Mouse (Mus musculus): ENCODE results near the gene Arid5b. TPM values are rescaled to one million over a fixed set of nuclear protein-coding genes. Genes with fewer than 3 reads are reported as not detected.

The Arid5b gene
- total RNA-seq, 2 experiments from 2014 or later = 26.5 to 29.4 TPM

GRCm38 (mm10) chr10:68172906-68173305, 105.6 kb downstream of the Arid5b start:
- intact Hi-C loops (cut with DNase I) = no loop called here
- DNase-seq = no peak

- intact Hi-C loops (cut with DNase I) = no loop called here
- DNase-seq = no peak
Observed at GRCm38 (mm10) chr10:68171974-68172373, 106.6 kb downstream of the Arid5b start.

- peak in 1 of 2 experiments; percentile 37 for DNase-seq
- intact Hi-C loops (cut with DNase I) = loop anchor here (5.0 kb wide), 2 partner anchors 39 to 114 kb away; no protein-coding TSS in a partner anchor
Observed at GRCm38 (mm10) chr10:68168613-68169012, 109.9 kb downstream of the Arid5b start.

GRCm38 (mm10) chr10:68168141-68168540, 110.4 kb downstream of the Arid5b start:
- DNase-seq = peak; percentile 46 to 52
- intact Hi-C loops (cut with DNase I) = loop anchor here (5.0 kb wide), 2 partner anchors 39 to 114 kb away; no protein-coding TSS in a partner anchor

- intact Hi-C loops (cut with DNase I) = loop anchor here (5.0 kb wide), 2 partner anchors 40 to 115 kb away; no protein-coding TSS in a partner anchor
- no peak for DNase-seq
Observed at GRCm38 (mm10) chr10:68167118-68167517, 111.4 kb downstream of the Arid5b start.

- no peak for DNase-seq
- intact Hi-C loops (cut with DNase I) = loop anchor here (5.0 kb wide), 2 partner anchors 41 to 116 kb away; no protein-coding TSS in a partner anchor
Observed at GRCm38 (mm10) chr10:68166695-68167086, 111.8 kb downstream of the Arid5b start.

- intact Hi-C loops (cut with DNase I) = loop anchor here (2.0 to 5.0 kb wide), 3 partner anchors 15 to 116 kb away; no protein-coding TSS in a partner anchor
- peak in 1 of 2 experiments; percentile 21 for DNase-seq
Observed at GRCm38 (mm10) chr10:68165709-68166694, 112.5 kb downstream of the Arid5b start.

- intact Hi-C loops (cut with DNase I) = loop anchor here (2.0 to 5.0 kb wide), 3 partner anchors 14 to 117 kb away; no protein-coding TSS in a partner anchor
- DNase-seq = no peak
Observed at GRCm38 (mm10) chr10:68164723-68165706, 113.5 kb downstream of the Arid5b start.

GRCm38 (mm10) chr10:68164137-68164536, 114.4 kb downstream of the Arid5b start:
- intact Hi-C loops (cut with DNase I) = loop anchor here (2.0 kb wide), 1 partner anchor 13 kb away; no protein-coding TSS in a partner anchor
- DNase-seq = no peak

- intact Hi-C loops (cut with DNase I) = no loop called here
- DNase-seq = no peak
Observed at GRCm38 (mm10) chr10:68159759-68160158, 118.8 kb downstream of the Arid5b start.

GRCm38 (mm10) chr10:68158555-68158954, 120.0 kb downstream of the Arid5b start:
- no peak for DNase-seq
- intact Hi-C loops (cut with DNase I) = no loop called here

- intact Hi-C loops (cut with DNase I) = no loop called here
- no peak for DNase-seq
Observed at GRCm38 (mm10) chr10:68157511-68157910, 121.0 kb downstream of the Arid5b start.

GRCm38 (mm10) chr10:68156646-68157245, 121.8 kb downstream of the Arid5b start:
- intact Hi-C loops (cut with DNase I) = no loop called here
- no peak for DNase-seq

GRCm38 (mm10) chr10:68156159-68156558, 122.4 kb downstream of the Arid5b start:
- intact Hi-C loops (cut with DNase I) = no loop called here
- no peak for DNase-seq

GRCm38 (mm10) chr10:68155431-68156119, 123.0 kb downstream of the Arid5b start:
- no peak for DNase-seq
- intact Hi-C loops (cut with DNase I) = no loop called here

- DNase-seq = no peak
- intact Hi-C loops (cut with DNase I) = no loop called here
Observed at GRCm38 (mm10) chr10:68154046-68154765, 124.3 kb downstream of the Arid5b start.

- no peak for DNase-seq
- intact Hi-C loops (cut with DNase I) = no loop called here
Observed at GRCm38 (mm10) chr10:68153344-68154045, 125.0 kb downstream of the Arid5b start.

- intact Hi-C loops (cut with DNase I) = loop anchor here (5.0 to 10.0 kb wide), 2 partner anchors 129 to 834 kb away; partner anchors contain the start of gene Arid5b
Observed at GRCm38 (mm10) chr10:68148495-68148894, 130.0 kb downstream of the Arid5b start.

More at GRCm38 (mm10) chr10:68148495-68148894, 130.0 kb downstream of the Arid5b start:
- no peak for DNase-seq

All from heart, postnatal 10 days (tissue).